Mouse (Mus musculus) kidney, postnatal 10 days (tissue): ENCODE data around the gene Bod1l.

Experiments
- DNase-seq: peaks from one replicate; pipeline ENCODE4 v3.0.0; 2021; ENCODE audit warnings: mixed read lengths

The Bod1l gene

DNA sequence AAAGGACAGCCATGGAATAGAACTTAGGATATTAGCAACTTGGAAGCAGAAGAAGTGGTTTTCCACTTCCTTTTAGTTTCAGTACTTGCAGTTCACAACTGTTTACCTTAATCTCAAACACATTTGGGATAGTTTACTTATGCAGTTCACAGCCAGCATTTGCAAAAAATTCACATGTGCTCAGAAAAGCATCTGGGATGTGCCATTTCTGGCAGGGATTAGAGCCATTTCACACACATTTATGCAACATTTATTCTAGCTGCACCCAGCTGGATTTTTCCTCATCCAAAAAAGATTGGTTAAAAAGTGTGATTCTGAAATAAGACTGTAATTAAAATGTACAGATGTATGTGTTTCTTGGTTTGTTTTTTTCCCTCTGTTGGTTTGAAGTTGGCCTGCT, 49.7 kb downstream of the Bod1l start:
- no peak for DNase-seq

GRCm38 (mm10) chr5:41790517-41790916, 53.6 kb downstream of the Bod1l start:
- peak; percentile 45 for DNase-seq

GRCm38 (mm10) chr5:41788877-41789276, 55.2 kb downstream of the Bod1l start:
- DNase-seq = no peak

DNA sequence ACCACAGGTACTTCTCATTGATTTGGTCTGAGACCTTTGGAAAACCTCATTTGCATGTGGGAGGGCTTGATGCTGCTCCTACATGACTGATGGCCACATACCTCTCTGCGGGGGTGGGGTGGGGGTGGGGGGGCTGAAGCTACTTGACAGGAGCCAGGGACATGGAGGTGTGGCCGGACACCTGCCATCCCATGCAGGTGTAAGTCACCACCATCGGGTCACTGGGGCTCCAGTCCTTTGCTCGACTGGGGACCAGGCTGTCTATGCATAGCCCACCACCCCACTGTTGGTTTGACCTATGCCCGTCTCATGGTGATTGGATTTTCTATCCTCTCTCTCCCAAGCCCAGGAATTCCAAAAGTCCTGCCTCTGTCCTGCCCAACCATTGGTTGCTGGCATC, 62.2 kb downstream of the Bod1l start:
- no peak for DNase-seq

DNA sequence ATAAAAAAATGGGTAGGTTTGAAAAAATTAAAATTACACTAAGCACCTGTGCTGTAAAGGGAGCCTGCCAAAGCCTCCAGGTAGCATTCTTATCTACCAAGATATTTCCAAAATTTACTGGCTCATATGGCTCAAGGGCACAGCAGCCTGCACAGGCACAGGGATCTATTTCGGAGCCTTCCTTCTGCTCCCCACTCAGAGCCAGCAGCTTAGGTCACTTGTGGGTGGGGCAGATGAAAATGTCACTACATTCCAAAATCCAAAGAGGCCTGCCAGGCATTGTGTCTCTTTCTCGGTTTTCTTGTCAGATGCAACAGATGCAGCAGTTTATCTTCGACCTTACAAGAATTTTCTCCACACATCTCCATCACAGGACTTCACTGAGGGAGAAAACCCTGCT, 64.1 kb downstream of the Bod1l start:
- DNase-seq = no peak

DNA sequence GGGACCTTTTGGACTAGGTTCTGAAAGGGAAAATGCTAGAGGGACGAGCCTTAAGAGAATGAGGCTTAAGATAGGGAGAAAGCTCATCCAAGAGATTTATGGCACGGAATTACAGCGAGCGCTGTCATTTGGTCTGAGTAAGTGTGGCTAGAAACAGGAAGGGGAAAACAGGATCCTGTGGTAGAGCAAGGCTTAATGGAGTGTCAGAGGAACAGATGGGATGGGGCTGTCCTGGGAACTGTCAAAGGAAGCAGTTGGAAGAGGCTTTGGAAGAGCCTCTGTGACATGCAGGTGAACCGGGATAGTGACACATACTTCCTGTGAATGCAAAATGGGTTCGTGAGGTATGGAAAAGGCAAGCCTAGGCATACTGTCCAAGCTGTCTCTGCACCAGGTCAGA, 68.4 kb downstream of the Bod1l start:
- no peak for DNase-seq

GRCm38 (mm10) chr5:41775273-41775672, 68.8 kb downstream of the Bod1l start:
- DNase-seq = no peak

DNA sequence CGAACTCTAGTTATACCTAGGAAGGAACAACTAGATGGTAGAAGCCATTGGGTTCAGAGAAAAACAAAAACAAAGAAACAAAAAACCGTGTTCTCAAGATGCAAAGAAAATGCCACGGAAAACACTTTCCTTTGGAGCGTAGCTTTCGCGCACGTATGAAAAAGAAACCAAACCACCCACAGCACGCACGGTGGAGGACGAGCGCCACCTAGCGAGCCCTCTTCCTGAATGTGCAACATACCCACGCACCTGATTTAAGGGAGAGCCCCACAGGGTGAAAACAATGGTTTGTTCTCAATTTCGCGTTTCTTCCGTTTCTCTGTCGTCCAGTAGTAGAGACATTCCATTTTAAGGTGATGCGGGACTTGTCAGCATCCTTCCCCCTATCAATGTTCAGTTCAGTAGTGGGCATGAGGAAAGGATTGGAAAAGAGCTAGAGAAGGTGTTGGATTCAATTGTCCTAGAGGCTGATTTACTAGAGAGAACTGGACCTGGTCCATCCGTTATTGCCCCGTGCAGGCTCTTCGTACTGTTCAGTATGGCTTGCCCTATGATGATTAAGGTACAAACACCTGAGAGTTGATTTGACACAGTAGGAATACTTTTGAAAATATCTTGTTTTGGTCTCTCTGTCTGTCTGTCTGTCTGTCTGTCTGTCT, 75.6 kb downstream of the Bod1l start:
- peak; percentile 94 for DNase-seq

DNA sequence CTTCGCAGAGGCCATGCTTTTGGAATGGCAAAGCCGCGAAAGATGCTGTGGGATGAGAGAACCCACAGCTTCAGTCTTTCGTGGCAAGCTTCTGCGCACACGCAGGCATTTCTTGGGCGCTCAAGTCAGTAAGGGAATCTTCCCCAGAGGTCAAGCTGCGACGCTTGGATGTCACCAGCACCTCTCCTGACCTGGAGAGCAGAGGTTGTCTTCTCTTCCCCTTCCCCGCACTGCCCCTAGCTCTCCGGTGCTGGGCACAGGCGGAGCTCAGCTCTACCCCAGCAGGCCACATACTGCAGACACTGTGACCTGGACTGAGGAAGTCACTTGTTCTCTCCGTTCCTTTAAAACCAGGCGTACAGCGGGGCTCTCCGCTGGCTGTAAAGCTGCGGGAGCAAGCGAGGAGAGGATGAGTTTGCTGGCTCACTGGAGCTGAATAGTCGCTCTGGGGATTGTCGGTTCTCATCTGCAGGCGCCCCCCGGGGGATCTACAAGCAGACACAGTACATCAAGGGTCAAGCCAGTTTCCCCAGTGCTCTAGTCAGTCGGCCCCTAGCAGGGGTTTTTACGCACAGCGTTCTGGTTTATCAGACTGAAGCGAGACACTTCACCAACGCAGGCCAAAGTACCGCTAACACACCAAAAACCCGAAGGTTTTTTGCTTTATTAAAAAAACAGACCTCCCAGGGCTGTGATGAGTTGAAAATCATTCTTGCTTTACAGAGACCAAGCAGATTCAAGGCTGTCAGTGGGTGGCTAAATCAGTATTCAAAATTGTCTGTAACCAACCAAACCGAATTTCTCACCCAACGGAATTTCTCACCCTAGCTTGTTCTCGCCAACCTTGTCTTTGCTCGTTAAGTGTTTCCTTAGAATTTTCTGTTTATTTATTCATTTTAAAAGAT, 76.6 kb downstream of the Bod1l start:
- DNase-seq = no peak

GRCm38 (mm10) chr5:41766406-41767010, 77.6 kb downstream of the Bod1l start:
- DNase-seq = no peak

DNA sequence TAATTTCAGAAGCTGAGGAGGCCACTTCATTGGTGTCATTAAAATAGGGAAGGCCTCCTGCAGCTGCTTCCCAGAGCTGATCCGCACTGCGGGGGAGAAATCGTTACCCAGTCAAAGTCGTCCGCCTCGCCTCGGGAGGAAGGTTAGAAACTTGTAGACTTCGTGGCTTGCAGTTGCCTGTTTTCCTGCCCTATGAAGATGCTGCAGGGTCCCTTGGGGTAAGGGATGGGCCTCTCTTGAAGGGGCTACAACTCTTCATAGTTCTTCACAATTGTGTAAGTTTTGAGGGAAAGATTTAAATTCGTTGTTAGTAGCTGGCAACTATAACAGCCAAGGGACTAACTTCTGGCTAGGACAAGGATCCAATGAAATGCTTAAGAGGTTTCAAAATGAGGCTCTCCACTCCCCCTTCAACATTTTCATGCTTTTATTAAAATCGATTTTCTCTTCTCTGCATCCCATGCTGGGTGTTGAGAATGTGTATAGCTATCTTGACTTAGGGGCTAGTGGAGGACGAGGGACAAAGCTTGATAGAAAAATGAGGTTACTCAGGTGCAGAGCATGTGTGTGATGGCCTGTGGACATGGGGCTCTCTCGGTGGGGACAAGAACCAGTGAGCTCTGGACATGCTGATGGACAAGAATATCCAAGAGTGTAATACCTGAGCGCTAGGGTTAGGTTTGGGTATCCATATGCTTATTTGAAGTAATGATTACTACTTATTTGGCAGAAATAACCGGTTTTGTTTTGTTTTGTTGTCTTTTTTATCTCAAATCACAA, 78.3 kb downstream of the Bod1l start:
- DNase-seq = no peak

- no peak for DNase-seq
These were observed 80.1 kb downstream of the Bod1l start, which contains the start of gene Nkx3-2 for GRCm38 (mm10) chr5:41763731-41764721. Gene Nkx3-2 (minus strand): TSS chr5:41764501.

DNA sequence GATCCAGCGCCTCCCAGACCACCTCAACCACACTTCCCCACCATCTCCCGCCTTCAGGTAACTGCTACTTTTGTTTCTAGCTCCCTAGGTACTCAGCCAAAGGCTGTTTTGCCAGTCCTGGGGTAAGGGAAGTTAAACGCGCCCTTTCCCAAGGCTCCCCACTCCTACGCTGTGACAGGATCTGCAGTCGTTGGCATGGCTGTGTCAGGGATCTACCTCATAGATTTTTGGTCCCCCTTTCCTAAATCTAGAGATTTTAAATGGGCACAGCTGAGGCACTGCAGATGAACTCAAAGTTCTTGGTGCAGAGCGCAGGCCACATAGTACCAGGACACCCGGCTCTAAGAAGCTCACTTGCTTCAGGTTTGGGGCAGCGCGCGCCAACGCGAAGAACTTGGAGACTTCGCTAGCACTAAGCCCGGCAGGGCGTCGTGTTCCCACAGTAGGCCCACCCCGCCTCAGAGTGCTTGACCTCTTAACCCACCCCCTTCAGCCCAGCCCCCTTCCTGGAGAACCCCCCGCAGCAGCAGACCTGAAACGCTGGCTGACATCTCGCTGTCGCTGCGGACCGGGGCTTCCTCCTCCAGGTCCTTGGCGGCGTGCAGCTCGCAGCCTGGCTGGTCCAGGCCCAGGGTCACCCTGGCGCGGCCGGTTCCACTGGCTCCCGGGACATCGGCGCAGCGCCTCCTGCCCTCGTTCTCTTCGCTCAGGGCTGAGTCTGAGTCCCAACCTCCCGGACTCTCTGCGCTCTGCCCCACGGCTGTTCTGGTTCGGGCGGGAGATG, 81.0 kb downstream of the Bod1l start:
- peak; percentile 30 for DNase-seq

DNA sequence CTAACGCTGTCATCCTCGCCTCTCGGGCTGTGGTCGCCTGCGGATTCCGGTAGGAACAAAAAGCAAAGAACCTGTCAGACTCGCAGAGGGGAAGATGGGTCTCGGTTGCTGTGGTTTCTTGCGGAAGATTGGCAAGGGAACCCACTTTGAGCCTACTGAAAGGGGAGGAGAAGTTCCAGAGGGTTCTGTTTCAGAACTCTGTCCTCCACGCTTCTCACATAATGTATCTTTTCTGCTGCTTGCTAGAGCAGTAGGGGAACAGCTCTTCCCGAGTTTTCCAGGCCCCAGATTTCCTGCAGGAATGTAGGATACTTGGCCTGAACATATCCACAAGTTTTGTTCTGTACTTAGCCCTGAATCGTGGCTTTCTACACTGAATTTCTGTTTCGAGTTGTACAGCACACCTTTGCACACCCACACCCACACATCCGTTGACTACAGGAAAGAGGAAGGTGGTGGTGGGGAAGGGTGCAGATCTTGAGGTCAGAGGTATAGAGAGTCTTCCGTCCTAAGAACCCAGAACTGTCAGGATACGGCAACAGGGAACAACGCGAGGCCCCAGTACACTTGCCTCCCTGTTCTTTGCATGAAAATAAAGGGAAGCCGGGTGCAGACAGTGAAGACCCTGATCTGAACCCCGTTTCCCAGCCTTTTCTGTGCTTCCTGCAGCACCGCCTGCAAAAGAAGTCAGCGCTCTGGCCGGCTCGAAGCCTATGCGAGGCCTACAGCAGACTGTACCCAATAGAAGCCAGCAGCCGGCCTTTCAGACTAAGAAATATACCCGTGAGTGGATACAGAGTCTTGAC, 81.8 kb downstream of the Bod1l start:
- DNase-seq = no peak

- DNase-seq = peak; percentile 23
These were observed 82.5 kb downstream of the Bod1l start for GRCm38 (mm10) chr5:41761509-41762140.

DNA sequence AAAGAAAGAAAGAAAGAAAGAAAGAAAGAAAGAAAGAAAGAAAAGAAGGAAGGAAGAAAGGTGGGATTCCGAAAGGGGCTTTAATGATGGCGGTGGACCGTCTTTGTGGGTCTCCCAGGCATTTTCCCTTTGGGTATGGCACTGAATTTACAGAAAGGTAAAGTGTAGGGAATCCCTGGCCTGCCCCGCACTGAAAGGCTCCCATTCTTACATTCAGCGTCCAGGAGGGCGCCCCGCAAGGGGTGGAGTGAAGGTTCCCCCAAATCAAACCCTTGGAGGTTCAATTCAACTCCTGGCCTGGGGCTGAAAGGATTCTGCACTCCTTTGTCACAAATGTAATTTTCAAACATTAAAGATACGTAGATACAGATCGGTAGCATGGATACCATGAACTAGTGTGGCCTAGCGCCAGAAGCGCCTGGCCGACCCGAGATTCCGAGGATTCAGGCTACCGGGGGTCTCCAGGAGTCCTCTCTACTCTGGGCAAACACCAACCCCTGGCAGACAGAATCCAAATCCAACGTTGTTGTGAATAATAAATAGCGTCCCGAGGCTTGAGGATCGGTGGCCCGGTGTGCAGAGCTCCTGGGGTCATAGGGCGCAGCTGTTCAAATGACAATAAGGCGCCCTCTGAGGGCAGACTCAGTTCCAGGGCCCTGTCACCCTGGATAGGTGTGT, 83.1 kb downstream of the Bod1l start:
- no peak for DNase-seq

DNA sequence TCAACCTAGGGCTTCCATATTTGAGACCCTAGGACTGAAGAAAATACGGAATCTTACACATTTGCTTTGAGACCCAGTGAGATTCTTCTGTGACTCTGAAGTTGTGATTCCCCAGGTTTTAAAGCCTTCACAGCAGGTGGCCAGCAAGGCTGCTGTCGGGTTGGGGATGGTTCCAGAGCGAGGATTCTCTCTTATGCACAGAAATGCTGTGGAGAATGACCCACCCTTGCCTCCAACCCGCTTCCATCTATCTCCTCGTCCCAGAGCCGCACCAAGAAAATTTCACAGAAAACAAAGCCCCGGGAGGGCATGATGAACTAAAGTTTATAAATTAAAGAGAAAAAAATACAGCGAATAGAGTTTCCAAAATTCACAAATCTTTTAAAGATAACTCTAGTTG, 84.0 kb downstream of the Bod1l start:
- DNase-seq = no peak

DNA sequence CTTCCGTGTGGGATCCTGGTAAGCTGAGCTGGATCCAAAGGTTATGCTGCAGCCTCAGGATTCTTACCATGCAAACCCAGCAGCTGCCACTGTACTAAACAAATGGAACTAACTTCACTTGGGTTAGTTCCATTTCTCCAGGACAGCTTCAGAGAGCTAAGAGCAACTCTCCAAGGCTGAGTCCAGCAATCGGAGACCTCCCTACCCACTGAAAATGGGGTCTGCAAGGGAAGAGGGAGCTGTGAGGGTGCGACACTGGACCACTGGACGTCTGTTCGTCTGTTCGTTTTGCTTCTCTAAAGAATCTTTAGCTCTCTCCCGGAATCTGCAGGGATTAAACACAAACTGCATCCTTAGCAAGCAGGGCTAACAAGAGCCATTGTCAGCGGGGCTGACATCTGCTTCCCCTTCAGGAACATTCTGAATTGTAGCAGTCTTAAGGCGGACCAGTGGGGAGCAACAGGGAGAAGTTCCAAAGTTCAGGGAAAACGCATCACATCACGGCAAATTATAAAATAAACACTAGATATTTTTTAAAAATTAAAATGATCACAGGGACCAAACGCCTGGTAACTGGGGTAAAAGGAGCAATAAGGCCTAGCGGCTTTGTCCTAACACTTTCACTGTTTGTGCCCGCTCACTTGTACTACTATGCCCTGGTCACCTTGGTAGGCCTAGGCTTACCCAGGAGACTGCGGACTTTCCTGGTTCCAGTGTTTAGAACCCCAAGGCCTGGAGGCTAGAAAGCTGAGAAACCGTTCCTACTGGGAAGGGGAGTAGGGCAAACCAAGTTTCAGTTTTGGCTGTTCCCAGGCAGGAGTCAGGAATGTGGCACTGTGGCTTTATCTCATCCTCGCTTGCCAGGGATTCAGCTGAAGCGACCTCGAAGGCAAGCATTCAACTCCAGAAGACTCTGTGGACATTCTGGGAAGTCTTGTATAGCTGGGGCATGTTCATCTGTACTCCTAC, 85.2 kb downstream of the Bod1l start:
- no peak for DNase-seq
